Mouse (Mus musculus) naive thymus-derived CD4-positive, alpha-beta T cell, adult 5 months (primary cell): ENCODE measurements around the gene Olfr1413. TPM values are rescaled to one million over a fixed set of nuclear protein-coding genes. Genes with fewer than 3 reads are reported as not detected.

ENCODE experiments used
- polyA plus RNA-seq: library from polyadenylated mRNA; unstranded; fragments of 100-300 nt; shearing (Covaris generic); gene quantifications from one replicate; pipeline ENCODE4 v1.2.1, GENCODE M21; 2017

Olfr1413 gene
- not detected for polyA plus RNA-seq

GRCm38 (mm10) chr1:92571022-92571421 is at the start of gene Olfr1413:
Gene Olfr1413 (plus strand): TSS chr1:92571322.

GRCm38 (mm10) chr1:92585479-92585878 is 14.4 kb downstream of the Olfr1413 start, which contains the start of gene Olfr1412:
Gene Olfr1412 (plus strand): TSS chr1:92585779.

GRCm38 (mm10) chr1:92594111-92594510 is 23.0 kb downstream of the Olfr1413 start, which contains the start of gene Olfr1411:
Gene Olfr1411 (plus strand): TSS chr1:92594411.

GRCm38 (mm10) chr1:92605482-92605881 is 34.4 kb downstream of the Olfr1413 start, which contains the start of gene Olfr1410:
Gene Olfr1410 (plus strand): TSS chr1:92605782.

GRCm38 (mm10) chr1:92617488-92617887 is 46.4 kb downstream of the Olfr1413 start, which contains the start of gene Olfr12:
Gene Olfr12 (plus strand): TSS chr1:92617788.

Other genes starting within 250 kb of the Olfr1413 start
- 170 TPM for gene Ndufa10, start 97.5 kb upstream of the Olfr1413 start, polyA plus RNA-seq
- not detected for gene Olfr1416, start 86.2 kb upstream of the Olfr1413 start, polyA plus RNA-seq
- gene Olfr1415, start 75.2 kb upstream of the Olfr1413 start, polyA plus RNA-seq, result not detected
- gene Olfr1414, start 52.7 kb upstream of the Olfr1413 start, polyA plus RNA-seq, result not detected
- gene Olfr1412, start 14.5 kb downstream of the Olfr1413 start, polyA plus RNA-seq, result not detected
- gene Olfr1411, start 23.1 kb downstream of the Olfr1413 start, polyA plus RNA-seq, result not detected
- not detected for gene Olfr1410, start 34.5 kb downstream of the Olfr1413 start, polyA plus RNA-seq
- 0.09 TPM for gene Olfr12, start 46.5 kb downstream of the Olfr1413 start, polyA plus RNA-seq
- 161 TPM for gene Cops9, start 70.7 kb downstream of the Olfr1413 start, polyA plus RNA-seq
- 0.35 TPM for gene Otos, start 77.5 kb downstream of the Olfr1413 start, polyA plus RNA-seq